In genomic region chr11:85641486-85641885, GRCm38 (mm10) we compare ENCODE assay signal across 23 mouse cellular contexts.
A peak's percentile ranks its signal among the peaks of the same experiment; 100 is the strongest.
DNase-seq lines count a peak whose midpoint lies in the region; ATAC-seq lines count a peak whose summit lies in the region.
"Had no signal": no experiment of that assay in that cellular context is flagged by ENCODE, and none has a peak within 500 bp of the region (broad histone marks: within the 10 kb centered on the region; RNA-seq: fewer than 3 reads in every experiment).

No protein-coding gene starts in this region.

- ATAC-seq in kidney, embryonic 16.5 days (ENCODE audit: low FRiP score, low TSS enrichment), result no peak
- ATAC-seq in neural tube, embryonic 11.5 days (ENCODE audit: insufficient read depth, low FRiP score, low TSS enrichment), result no peak
- no peak for ATAC-seq in embryonic facial prominence, embryonic 11.5 days (replicated peaks; ENCODE audit: insufficient number of reproducible peaks, low FRiP score, low TSS enrichment, low read depth)

- H3K4me1 ChIP-seq in kidney, embryonic 16.5 days (ENCODE audit: insufficient read depth, low read length), result peaks cover 50% of the 10 kb centered on the region
- H3K4me1 ChIP-seq in neural tube, embryonic 11.5 days (ENCODE audit: control insufficient read depth, insufficient read depth, low read length), result peaks cover 16% of the 10 kb centered on the region
- no peaks in the 10 kb centered on the region; the same call in 1 of the 2 replicates for H3K4me1 ChIP-seq in embryonic facial prominence, embryonic 11.5 days (ENCODE audit: control insufficient read depth, insufficient read depth, low read length)

- H3K27me3 ChIP-seq in kidney, embryonic 16.5 days (ENCODE audit: insufficient read depth, low read length), result peaks cover 6% of the 10 kb centered on the region
- no peaks in the 10 kb centered on the region for H3K27me3 ChIP-seq in neural tube, embryonic 11.5 days (ENCODE audit: control insufficient read depth, insufficient read depth, low read length)
- no peaks in the 10 kb centered on the region for H3K27me3 ChIP-seq in embryonic facial prominence, embryonic 11.5 days (ENCODE audit: control insufficient read depth, insufficient read depth, low read length)
- H3K27me3 ChIP-seq: heart, embryonic 15.5 days; liver, embryonic 15.5 days; stomach, embryonic 15.5 days had no signal

- H3K36me3 ChIP-seq in kidney, embryonic 16.5 days (ENCODE audit: insufficient read depth, low read length), result no peaks in the 10 kb centered on the region
- no peaks in the 10 kb centered on the region for H3K36me3 ChIP-seq in neural tube, embryonic 11.5 days (ENCODE audit: control insufficient read depth, insufficient read depth, low read length)
- H3K36me3 ChIP-seq in embryonic facial prominence, embryonic 11.5 days (replicated peaks; ENCODE audit: control insufficient read depth, insufficient read depth, low read depth, low read length), result no peaks in the 10 kb centered on the region
- H3K36me3 ChIP-seq: forebrain, embryonic 12.5 days; heart, embryonic 15.5 days; limb, embryonic 15.5 days; liver, embryonic 15.5 days; stomach, embryonic 15.5 days had no signal

- intact Hi-C loops in heart, postnatal 14 days (cut with DNase I), result no loop called here

- no peaks in the 10 kb centered on the region for H3K9me3 ChIP-seq in kidney, embryonic 16.5 days (ENCODE audit: low read length)
- no peaks in the 10 kb centered on the region for H3K9me3 ChIP-seq in neural tube, embryonic 11.5 days (ENCODE audit: control insufficient read depth, low read length)
- H3K9me3 ChIP-seq in embryonic facial prominence, embryonic 11.5 days (replicated peaks; ENCODE audit: control insufficient read depth, low read length), result no peaks in the 10 kb centered on the region
- H3K9me3 ChIP-seq: forebrain, embryonic 12.5 days; heart, embryonic 15.5 days; limb, embryonic 15.5 days; liver, embryonic 15.5 days; stomach, embryonic 15.5 days had no signal

- no peak overlapping the region for H3K4me2 ChIP-seq in kidney, embryonic 16.5 days (replicated peaks; ENCODE audit: low read depth, low read length)
- H3K4me2 ChIP-seq in neural tube, embryonic 11.5 days (ENCODE audit: low read depth), result no peak overlapping the region
- no peak overlapping the region for H3K4me2 ChIP-seq in embryonic facial prominence, embryonic 11.5 days (ENCODE audit: low read depth, low read length)
- H3K4me2 ChIP-seq: liver, embryonic 15.5 days had no signal

- DNase-seq in kidney, postnatal 25 days, result no peak
- DNase-seq in neural tube, embryonic 11.5 days (ENCODE audit: low spot score), result peak; percentile 8
- no peak for DNase-seq in neural tube, embryonic 10.5 days (ENCODE audit: extremely low spot score, low spot score)
- DNase-seq in embryonic facial prominence, embryonic 11.5 days (ENCODE audit: low spot score), result no peak
- no peak for DNase-seq in heart, postnatal 14 days
- no peak for DNase-seq in cerebellum, postnatal 4 days (ENCODE audit: low spot score in 2 of 2)
- DNase-seq: adrenal gland, postnatal 10 days; B cell, adult 2 months; cerebellum, adult 18-20 months; cerebellum, postnatal 14 days; gastrocnemius, postnatal 36 days; kidney, adult 11 months; left cerebral cortex, postnatal 4 days; thymus, postnatal 25 days had no signal

- H3K4me3 ChIP-seq in kidney, embryonic 16.5 days (ENCODE audit: low read length), result no peak overlapping the region
- H3K4me3 ChIP-seq in neural tube, embryonic 11.5 days (ENCODE audit: low read depth, low read length), result no peak overlapping the region
- H3K4me3 ChIP-seq in embryonic facial prominence, embryonic 11.5 days (ENCODE audit: low read depth, low read length), result no peak overlapping the region
- H3K4me3 ChIP-seq: erythroblast, embryonic 14.5 days; forebrain, embryonic 12.5 days; heart, embryonic 15.5 days; limb, embryonic 15.5 days; liver, embryonic 15.5 days; stomach, embryonic 15.5 days had no signal

- H3K9ac ChIP-seq in kidney, embryonic 16.5 days (replicated peaks; ENCODE audit: low read length), result no peak overlapping the region
- no peak overlapping the region for H3K9ac ChIP-seq in neural tube, embryonic 11.5 days (ENCODE audit: low read length)
- H3K9ac ChIP-seq in embryonic facial prominence, embryonic 11.5 days (replicated peaks; ENCODE audit: low read length), result no peak overlapping the region
- H3K9ac ChIP-seq: forebrain, embryonic 12.5 days; heart, embryonic 15.5 days; limb, embryonic 15.5 days; liver, embryonic 15.5 days; stomach, embryonic 15.5 days had no signal

- 78% methylated on average over 4 of the region's 4 CpGs for WGBS in kidney, embryonic 16.5 days
- 73% methylated on average over 4 of the region's 4 CpGs for WGBS in neural tube, embryonic 11.5 days
- 59% methylated on average over 4 of the region's 4 CpGs for WGBS in embryonic facial prominence, embryonic 11.5 days

- H3K27ac ChIP-seq in kidney, embryonic 16.5 days (ENCODE audit: low read length), result peak overlapping the region; percentile 57; the same call in 1 of the 2 replicates
- H3K27ac ChIP-seq in neural tube, embryonic 11.5 days (ENCODE audit: low read depth, low read length), result no peak overlapping the region; the same call in 1 of the 2 replicates
- H3K27ac ChIP-seq in embryonic facial prominence, embryonic 11.5 days (replicated peaks; ENCODE audit: low read depth, low read length), result peak overlapping the region; percentile 60; the same call in 1 of the 2 replicates
- H3K27ac ChIP-seq: heart, embryonic 15.5 days; hindbrain, postnatal 0 days; limb, embryonic 15.5 days; liver, embryonic 15.5 days; macrophage had no signal
